In the genomic region with DNA sequence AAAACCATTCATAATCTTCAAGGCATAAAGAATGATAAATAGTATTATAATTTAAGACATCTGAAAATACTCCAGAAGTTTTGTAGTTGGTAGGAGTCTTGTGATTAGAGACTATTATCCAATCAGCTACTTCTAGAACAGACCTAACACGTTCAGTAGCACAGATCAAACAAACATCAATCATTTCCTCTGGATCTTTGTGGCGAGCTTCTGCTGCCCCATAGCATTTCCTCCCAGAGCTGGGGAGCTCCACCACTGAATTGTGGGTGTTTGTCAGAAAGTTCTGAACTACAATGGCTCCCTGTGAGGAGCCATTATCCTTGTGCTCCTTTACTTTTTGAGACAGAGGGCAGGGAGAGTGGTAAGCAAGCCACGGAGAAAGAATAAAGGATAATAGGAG, we compare ENCODE assay signal across 17 mouse cellular contexts. TPM values are rescaled to one million over a fixed set of nuclear protein-coding genes. Genes with fewer than 3 reads are reported as not detected.
"Had no signal": no experiment of that assay in that cellular context is flagged by ENCODE, and none has a peak within 500 bp of the region (broad histone marks: within the 10 kb centered on the region; RNA-seq: fewer than 3 reads in every experiment).

No protein-coding gene starts in this region.

- DNase-seq: kidney, adult 2 months; kidney, postnatal 25 days; liver; lung, adult 18-20 months; lung, postnatal 14 days; lung, postnatal 4 days; thymus, adult 18-20 months; thymus, postnatal 25 days had no signal

- ATAC-seq: liver, embryonic 12.5 days; midbrain, embryonic 13.5 days; midbrain, embryonic 16.5 days had no signal

RNA-seq across cellular contexts. Expression of a gene that starts 24.1 kb away (rescaled TPM):
- polyA plus RNA-seq: myocyte; small intestine, adult 2 months had no signal

RNA-seq across cellular contexts. Expression of a gene that starts 53.4 kb away (rescaled TPM):
- total RNA-seq: layer of hippocampus, adult 8-10 months; layer of hippocampus, postnatal 14 days; left cerebral cortex, adult 8-10 months; left cerebral cortex, postnatal 14 days had no signal
- polyA plus RNA-seq: kidney, adult 2 months; small intestine, adult 2 months had no signal
